Mouse (Mus musculus): ENCODE results near the gene Spop. TPM values are rescaled to one million over a fixed set of nuclear protein-coding genes. Genes with fewer than 3 reads are reported as not detected.
A peak's percentile ranks its signal among the peaks of the same experiment; 100 is the strongest.

Spop gene
- total and polyA plus RNA-seq, 3 experiments, result 69.3 to 170 (median 155) TPM

DNA sequence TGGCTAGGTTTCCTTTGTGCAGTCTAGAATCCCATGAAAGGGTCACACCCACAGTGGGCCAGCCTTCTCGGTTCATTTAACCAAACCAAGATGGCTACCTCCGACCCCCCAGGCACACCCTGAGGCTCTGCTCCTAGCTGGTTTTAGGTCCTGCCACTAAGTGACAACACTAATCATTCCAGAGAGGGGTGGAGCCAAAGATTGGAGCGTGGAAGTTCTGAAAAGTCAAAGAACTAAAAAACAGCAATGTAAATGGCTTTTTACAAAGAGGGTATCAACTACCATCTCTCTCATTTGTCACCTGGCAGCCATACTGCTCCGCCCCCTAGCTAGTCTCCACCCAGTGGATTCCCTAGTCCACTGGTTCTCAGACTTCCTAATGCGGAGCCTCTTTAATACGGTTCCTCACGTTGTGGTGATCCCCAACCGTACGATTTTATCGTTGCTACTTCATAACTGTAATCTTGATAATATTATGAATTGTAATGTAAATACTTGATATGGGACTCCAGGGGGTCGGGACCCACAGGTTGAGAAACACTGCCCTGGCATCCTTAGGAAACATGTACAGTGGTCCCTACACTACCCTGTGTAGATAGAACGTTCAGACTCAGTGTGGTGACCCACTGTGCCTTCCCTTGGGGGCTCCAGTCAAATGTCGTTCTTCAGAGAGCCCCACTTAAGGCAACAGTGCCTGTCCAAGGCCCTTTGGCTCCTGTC, 118.6 kb downstream of the Spop start:
- DNase-seq, result no peak
- Histone ChIP-seq H3K4me3 (no peak overlapping the region), H3K9ac (ENCODE audit: low read depth, low read length) (no peak overlapping the region), H3K79me2 (replicated peaks; ENCODE audit: control insufficient read depth, insufficient read depth, low read length) (no peaks in the 10 kb centered on the region), H3K36me3 (ENCODE audit: control insufficient read depth, insufficient read depth, low read length) (no peaks in the 10 kb centered on the region), H3K27me3 (ENCODE audit: control insufficient read depth, insufficient read depth, low read length) (no peaks in the 10 kb centered on the region), H3K4me1 (ENCODE audit: control insufficient read depth, insufficient read depth, low read length) (peaks cover 2% of the 10 kb centered on the region; the same call in 1 of the 2 replicates), H3K27ac (no peak overlapping the region)
- TF ChIP-seq CTCF (IDR thresholded peaks at IDR 0.05) (no peak), EP300 (IDR thresholded peaks at IDR 0.05; ENCODE audit: insufficient read depth, low read depth, low read length) (no peak), POLR2A (IDR thresholded peaks at IDR 0.05; ENCODE audit: insufficient read depth, low read depth, low read length) (no peak)
- intact Hi-C loops (cut with DNase I), result loop anchor here (1.0 to 5.0 kb wide), 3 partner anchors 54 to 220 kb away; no protein-coding TSS in a partner anchor
- 61% methylated on average over 13 of the region's 13 CpGs for WGBS

GRCm38 (mm10) chr11:95533484-95534160, 119.7 kb downstream of the Spop start:
- Histone ChIP-seq H3K9ac (ENCODE audit: low read depth, low read length) (no peak overlapping the region), H3K27me3 (ENCODE audit: control insufficient read depth, insufficient read depth, low read length) (no peaks in the 10 kb centered on the region), H3K27ac (no peak overlapping the region), H3K4me3 (no peak overlapping the region), H3K79me2 (replicated peaks; ENCODE audit: control insufficient read depth, insufficient read depth, low read length) (no peaks in the 10 kb centered on the region), H3K4me1 (ENCODE audit: control insufficient read depth, insufficient read depth, low read length) (peaks cover 2% of the 10 kb centered on the region; the same call in 1 of the 2 replicates), H3K36me3 (ENCODE audit: control insufficient read depth, insufficient read depth, low read length) (no peaks in the 10 kb centered on the region)
- TF ChIP-seq CTCF (IDR thresholded peaks at IDR 0.05), result 0 out of 2 replicates have a peak, but pooled peaks have one; percentile 100
- TF ChIP-seq POLR2A (IDR thresholded peaks at IDR 0.05; ENCODE audit: insufficient read depth, low read depth, low read length), result no peak
- TF ChIP-seq EP300 (IDR thresholded peaks at IDR 0.05; ENCODE audit: insufficient read depth, low read depth, low read length), result peak; percentile 86
- peak; percentile 82 to 93 for DNase-seq
- WGBS, result 21% methylated on average over 24 of the region's 24 CpGs
- intact Hi-C loops (cut with DNase I), result loop anchor here (1.0 to 5.0 kb wide), 3 partner anchors 53 to 219 kb away; no protein-coding TSS in a partner anchor

GRCm38 (mm10) chr11:95538378-95539104, 124.7 kb downstream of the Spop start:
- Histone ChIP-seq H3K9ac (ENCODE audit: low read depth, low read length) (no peak overlapping the region), H3K79me2 (replicated peaks; ENCODE audit: control insufficient read depth, insufficient read depth, low read length) (no peaks in the 10 kb centered on the region), H3K36me3 (ENCODE audit: control insufficient read depth, insufficient read depth, low read length) (no peaks in the 10 kb centered on the region), H3K4me3 (no peak overlapping the region), H3K27ac (no peak overlapping the region), H3K27me3 (ENCODE audit: control insufficient read depth, insufficient read depth, low read length) (no peaks in the 10 kb centered on the region), H3K4me1 (ENCODE audit: control insufficient read depth, insufficient read depth, low read length) (peaks cover 2% of the 10 kb centered on the region; the same call in 1 of the 2 replicates)
- DNase-seq, result no peak
- TF ChIP-seq EP300 (IDR thresholded peaks at IDR 0.05; ENCODE audit: insufficient read depth, low read depth, low read length) (no peak), POLR2A (IDR thresholded peaks at IDR 0.05; ENCODE audit: insufficient read depth, low read depth, low read length) (no peak), CTCF (IDR thresholded peaks at IDR 0.05) (no peak)
- WGBS, result 79% methylated on average over 15 of the region's 15 CpGs
- intact Hi-C loops (cut with DNase I), result no loop called here

DNA sequence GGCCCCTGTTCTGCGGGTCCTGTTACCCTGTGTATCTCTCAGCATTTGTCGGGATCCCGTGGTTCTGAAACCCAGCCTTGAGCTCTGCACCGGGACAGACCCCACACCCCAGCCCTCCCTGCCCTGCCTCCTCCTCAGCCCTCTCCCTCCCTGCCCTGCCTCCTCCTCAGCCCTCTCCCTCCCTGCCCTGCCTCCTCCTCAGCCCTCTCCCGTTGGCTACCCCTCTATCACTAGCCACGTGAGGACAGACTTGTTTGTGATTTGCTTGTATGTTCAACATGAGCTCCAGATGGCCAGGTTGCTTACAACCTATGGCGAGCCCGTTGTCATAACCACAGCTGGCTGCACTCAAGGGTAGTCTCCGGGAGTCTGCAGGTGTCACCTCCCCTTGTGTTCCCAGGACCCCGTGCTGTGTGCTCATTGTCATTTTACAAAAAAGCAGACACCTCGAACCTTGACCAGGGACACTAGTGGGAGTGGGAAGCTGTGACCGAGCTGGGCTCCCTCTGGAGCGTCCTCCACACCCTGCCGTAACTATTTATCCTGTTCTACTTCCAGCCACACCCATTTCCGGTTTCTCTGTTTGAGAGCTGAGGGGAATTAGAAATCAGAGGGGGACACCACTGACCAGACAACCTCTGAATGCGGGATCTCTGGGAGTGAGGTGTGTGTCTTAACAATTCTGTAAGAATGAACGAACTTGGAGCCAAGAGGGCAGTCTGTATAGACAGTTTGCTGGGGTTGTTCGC, 126.9 kb downstream of the Spop start:
- no peak for DNase-seq
- intact Hi-C loops (cut with DNase I), result no loop called here
- Histone ChIP-seq H3K79me2 (replicated peaks; ENCODE audit: control insufficient read depth, insufficient read depth, low read length) (no peaks in the 10 kb centered on the region), H3K27ac (no peak overlapping the region), H3K27me3 (ENCODE audit: control insufficient read depth, insufficient read depth, low read length) (no peaks in the 10 kb centered on the region), H3K9ac (ENCODE audit: low read depth, low read length) (no peak overlapping the region), H3K4me3 (no peak overlapping the region), H3K36me3 (ENCODE audit: control insufficient read depth, insufficient read depth, low read length) (no peaks in the 10 kb centered on the region), H3K4me1 (ENCODE audit: control insufficient read depth, insufficient read depth, low read length) (no peaks in the 10 kb centered on the region)
- 27% methylated on average over 18 of the region's 18 CpGs for WGBS
- TF ChIP-seq POLR2A (IDR thresholded peaks at IDR 0.05; ENCODE audit: insufficient read depth, low read depth, low read length) (no peak), EP300 (IDR thresholded peaks at IDR 0.05; ENCODE audit: insufficient read depth, low read depth, low read length) (no peak), CTCF (IDR thresholded peaks at IDR 0.05) (no peak)

Other genes starting within 250 kb of the Spop start
- gene Tac4, start 152.6 kb upstream of the Spop start, total RNA-seq (2021), result not detected
- 0.12 TPM in 1 of 2 replicates, not detected in the other for gene Tac4, start 152.6 kb upstream of the Spop start, polyA plus RNA-seq (2012; rRNA removed)
- gene Kat7, start 103.8 kb upstream of the Spop start, total RNA-seq (2021), result 10 to 100 TPM; 25.9 to 28.6 TPM
- gene Kat7, start 103.8 kb upstream of the Spop start, polyA plus RNA-seq (2012; rRNA removed), result 19.8 and 31.4 TPM in 2 replicates
- 1 to 10 TPM; 8.6 to 10.0 TPM for gene Fam117a, start 77.1 kb upstream of the Spop start, total RNA-seq (2021)
- gene Fam117a, start 77.1 kb upstream of the Spop start, polyA plus RNA-seq (2012; rRNA removed), result 9.1 and 19.0 TPM in 2 replicates
- gene Slc35b1, start 29.4 kb upstream of the Spop start, total RNA-seq (2021), result 10 to 100 TPM; 34.2 to 41.3 TPM
- 47.2 and 74.2 TPM in 2 replicates for gene Slc35b1, start 29.4 kb upstream of the Spop start, polyA plus RNA-seq (2012; rRNA removed)
- gene Nxph3, start 100.5 kb downstream of the Spop start, total RNA-seq (2021), result under 1 TPM; 0.55 to 0.73 TPM
- 0.57 and 0.76 TPM in 2 replicates for gene Nxph3, start 100.5 kb downstream of the Spop start, polyA plus RNA-seq (2012; rRNA removed)
- gene Ngfr, start 173.7 kb downstream of the Spop start, total RNA-seq (2021), result 1 to 10 TPM in 1 of 2 experiments, under 1 TPM in 1; 0.26 to 1.0 TPM
- gene Ngfr, start 173.7 kb downstream of the Spop start, polyA plus RNA-seq (2012; rRNA removed), result 2.2 and 2.7 TPM in 2 replicates

Data from heart, adult 2 months (tissue).